Mouse (Mus musculus): ENCODE data around the gene Myo18b. TPM values are rescaled to one million over a fixed set of nuclear protein-coding genes. Genes with fewer than 3 reads are reported as not detected.

The Myo18b gene
- polyA plus RNA-seq, 1 experiment: 5.5 TPM

- no peaks in the 10 kb centered on the region for H3K4me1 ChIP-seq (ENCODE audit: control insufficient read depth, insufficient read depth, low read length)
- WGBS: 93% methylated on average over 5 of the region's 5 CpGs
- TF ChIP-seq POLR2A (IDR thresholded peaks at IDR 0.05; ENCODE audit: borderline replicate concordance, extremely low read depth, low read depth, low read length) (no peak), CTCF (IDR thresholded peaks at IDR 0.05; ENCODE audit: insufficient read depth, low read length) (no peak)
- H3K4me3 ChIP-seq (replicated peaks; ENCODE audit: extremely low read depth, low read depth, low read length): no peak overlapping the region
- DNase-seq: no peak
Measured at GRCm38 (mm10) chr5:112925422-112925821, 29.3 kb upstream of the Myo18b start.

GRCm38 (mm10) chr5:112924806-112925205 lies 28.6 kb upstream of the Myo18b start:
- no peak for DNase-seq
- Histone ChIP-seq H3K4me1 (ENCODE audit: control insufficient read depth, insufficient read depth, low read length) (no peaks in the 10 kb centered on the region), H3K4me3 (replicated peaks; ENCODE audit: extremely low read depth, low read depth, low read length) (no peak overlapping the region)
- TF ChIP-seq CTCF (IDR thresholded peaks at IDR 0.05; ENCODE audit: insufficient read depth, low read length): no peak
- TF ChIP-seq POLR2A (IDR thresholded peaks at IDR 0.05; ENCODE audit: borderline replicate concordance, extremely low read depth, low read depth, low read length): no peak
- WGBS: 84% methylated on average over 8 of the region's 8 CpGs

- WGBS: 93% methylated on average over 14 of the region's 14 CpGs
Measured at GRCm38 (mm10) chr5:112923841-112924240, 27.7 kb upstream of the Myo18b start.

GRCm38 (mm10) chr5:112921914-112922313 lies 25.8 kb upstream of the Myo18b start:
- TF ChIP-seq POLR2A (IDR thresholded peaks at IDR 0.05; ENCODE audit: borderline replicate concordance, extremely low read depth, low read depth, low read length): no peak
- no peak for TF ChIP-seq CTCF (IDR thresholded peaks at IDR 0.05; ENCODE audit: insufficient read depth, low read length)
- H3K4me3 ChIP-seq (replicated peaks; ENCODE audit: extremely low read depth, low read depth, low read length): no peak overlapping the region
- H3K4me1 ChIP-seq (ENCODE audit: control insufficient read depth, insufficient read depth, low read length): no peaks in the 10 kb centered on the region
- no peak for DNase-seq

More at GRCm38 (mm10) chr5:112923841-112924240, 27.7 kb upstream of the Myo18b start:
- TF ChIP-seq POLR2A (IDR thresholded peaks at IDR 0.05; ENCODE audit: borderline replicate concordance, extremely low read depth, low read depth, low read length) (no peak), CTCF (IDR thresholded peaks at IDR 0.05; ENCODE audit: insufficient read depth, low read length) (no peak)
- no peak overlapping the region for H3K4me3 ChIP-seq (replicated peaks; ENCODE audit: extremely low read depth, low read depth, low read length)
- DNase-seq: no peak
- no peaks in the 10 kb centered on the region for H3K4me1 ChIP-seq (ENCODE audit: control insufficient read depth, insufficient read depth, low read length)

- no peak for DNase-seq
- 89% methylated on average over 5 of the region's 5 CpGs for WGBS
- peaks cover 8% of the 10 kb centered on the region for H3K4me1 ChIP-seq (ENCODE audit: control insufficient read depth, insufficient read depth, low read length)
- H3K4me3 ChIP-seq (replicated peaks; ENCODE audit: extremely low read depth, low read depth, low read length): no peak overlapping the region
- TF ChIP-seq CTCF (IDR thresholded peaks at IDR 0.05; ENCODE audit: insufficient read depth, low read length) (no peak), POLR2A (IDR thresholded peaks at IDR 0.05; ENCODE audit: borderline replicate concordance, extremely low read depth, low read depth, low read length) (no peak)
Measured at GRCm38 (mm10) chr5:112910381-112910780, 14.2 kb upstream of the Myo18b start.

GRCm38 (mm10) chr5:112908169-112908614 lies 12.0 kb upstream of the Myo18b start:
- H3K4me3 ChIP-seq (replicated peaks; ENCODE audit: extremely low read depth, low read depth, low read length): no peak overlapping the region
- peaks cover 8% of the 10 kb centered on the region for H3K4me1 ChIP-seq (ENCODE audit: control insufficient read depth, insufficient read depth, low read length)
- no peak for DNase-seq
- 28% methylated on average over 2 of the region's 2 CpGs for WGBS
- TF ChIP-seq CTCF (IDR thresholded peaks at IDR 0.05; ENCODE audit: insufficient read depth, low read length) (no peak), POLR2A (IDR thresholded peaks at IDR 0.05; ENCODE audit: borderline replicate concordance, extremely low read depth, low read depth, low read length) (no peak)

GRCm38 (mm10) chr5:112907504-112907903 lies 11.3 kb upstream of the Myo18b start:
- no peak overlapping the region for H3K4me3 ChIP-seq (replicated peaks; ENCODE audit: extremely low read depth, low read depth, low read length)
- TF ChIP-seq CTCF (IDR thresholded peaks at IDR 0.05; ENCODE audit: insufficient read depth, low read length) (no peak), POLR2A (IDR thresholded peaks at IDR 0.05; ENCODE audit: borderline replicate concordance, extremely low read depth, low read depth, low read length) (no peak)
- H3K4me1 ChIP-seq (ENCODE audit: control insufficient read depth, insufficient read depth, low read length): peaks cover 8% of the 10 kb centered on the region
- DNase-seq: no peak
- WGBS: 54% methylated on average over 6 of the region's 6 CpGs

GRCm38 (mm10) chr5:112893462-112894060 lies 2.6 kb downstream of the Myo18b start:
- TF ChIP-seq CTCF (IDR thresholded peaks at IDR 0.05; ENCODE audit: insufficient read depth, low read length) (no peak), POLR2A (IDR thresholded peaks at IDR 0.05; ENCODE audit: borderline replicate concordance, extremely low read depth, low read depth, low read length) (no peak)
- Histone ChIP-seq H3K4me1 (ENCODE audit: control insufficient read depth, insufficient read depth, low read length) (no peaks in the 10 kb centered on the region), H3K4me3 (replicated peaks; ENCODE audit: extremely low read depth, low read depth, low read length) (no peak overlapping the region)
- no peak for DNase-seq
- 54% methylated on average over 5 of the region's 5 CpGs for WGBS

- Histone ChIP-seq H3K4me3 (replicated peaks; ENCODE audit: extremely low read depth, low read depth, low read length) (no peak overlapping the region), H3K4me1 (ENCODE audit: control insufficient read depth, insufficient read depth, low read length) (no peaks in the 10 kb centered on the region)
- DNase-seq: no peak
- TF ChIP-seq CTCF (IDR thresholded peaks at IDR 0.05; ENCODE audit: insufficient read depth, low read length) (no peak), POLR2A (IDR thresholded peaks at IDR 0.05; ENCODE audit: borderline replicate concordance, extremely low read depth, low read depth, low read length) (no peak)
Measured at GRCm38 (mm10) chr5:112892411-112892810, 3.8 kb downstream of the Myo18b start.

- Histone ChIP-seq H3K4me1 (ENCODE audit: control insufficient read depth, insufficient read depth, low read length) (no peaks in the 10 kb centered on the region), H3K4me3 (replicated peaks; ENCODE audit: extremely low read depth, low read depth, low read length) (no peak overlapping the region)
- TF ChIP-seq CTCF (IDR thresholded peaks at IDR 0.05; ENCODE audit: insufficient read depth, low read length): no peak
- TF ChIP-seq POLR2A (IDR thresholded peaks at IDR 0.05; ENCODE audit: borderline replicate concordance, extremely low read depth, low read depth, low read length): no peak
- DNase-seq: no peak
- 55% methylated on average over 7 of the region's 7 CpGs for WGBS
Measured at GRCm38 (mm10) chr5:112888651-112889050, 7.5 kb downstream of the Myo18b start.

Data from lung, adult 2 months (tissue).